Mouse (Mus musculus) spleen, adult 2 months (tissue): ENCODE measurements around the gene Akap8l.

Source experiments
- CTCF ChIP-seq: fragments of 200-500 bp; IDR thresholded peaks from 2 replicates; pipeline ENCODE4 v1.5.1; 2011; ENCODE audit warnings: mild to moderate bottlenecking, inconsistent platforms; ENCODE audit not compliant: insufficient read depth, insufficient read length, insufficient replicate concordance; ENCODE audit errors: extremely low read depth
- POLR2A ChIP-seq: fragments of 200-500 bp; IDR thresholded peaks from 2 replicates; pipeline ENCODE4 v1.6.1; 2011; ENCODE audit warnings: low read depth, low read length, inconsistent platforms

- TF ChIP-seq POLR2A = no peak
- no peak for TF ChIP-seq CTCF
Measured at GRCm38 (mm10) chr17:32358943-32359340, 8.5 kb upstream of the Akap8l start.
